Mouse (Mus musculus): Measurements from ENCODE around the gene Thoc5.

The Thoc5 gene

DNA sequence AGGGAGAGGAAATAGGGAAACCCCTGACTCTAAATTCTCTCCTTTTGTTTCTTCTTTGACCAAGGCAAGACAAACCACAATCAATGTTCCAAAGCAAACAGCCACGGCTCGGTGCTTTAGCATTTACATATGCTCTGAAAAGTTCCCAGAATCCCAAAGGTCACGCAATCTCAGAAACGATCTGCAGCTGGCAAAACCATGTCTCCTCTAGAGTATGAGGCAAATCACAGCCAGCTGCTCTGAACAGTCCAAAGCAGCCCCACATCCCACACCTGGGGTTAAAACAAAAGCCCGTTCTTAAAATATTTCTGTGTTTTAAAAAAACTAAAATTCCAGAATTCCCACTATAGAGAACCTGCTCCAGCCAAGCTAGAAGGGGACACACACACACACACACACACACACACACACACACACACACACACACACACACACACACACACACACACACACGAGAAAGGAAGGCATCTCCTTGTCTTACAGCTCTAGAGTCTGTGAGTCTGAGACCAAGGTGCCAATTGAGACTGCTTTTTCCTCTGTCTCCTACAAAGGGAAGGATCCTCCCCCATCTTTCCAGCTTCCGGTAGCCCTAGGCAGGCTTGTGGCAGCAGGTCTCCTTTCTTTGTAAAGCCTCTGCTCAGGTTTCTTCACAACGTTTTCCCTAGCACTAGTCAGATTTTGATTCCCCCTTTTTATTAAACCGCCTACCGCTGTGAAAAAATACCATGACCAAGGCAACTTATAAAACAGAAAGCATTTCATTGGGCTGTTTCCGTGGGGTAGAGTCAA is 33.1 kb upstream of the Thoc5 start:
- H3K27me3 ChIP-seq (ENCODE audit: insufficient read depth, low read length) = no peaks in the 10 kb centered on the region; the same call in 1 of the 2 replicates
- H3K4me1 ChIP-seq (replicated peaks; ENCODE audit: low read depth, low read length) = peaks cover 69% of the 10 kb centered on the region
- peak overlapping the region; percentile 43 for H3K4me3 ChIP-seq (replicated peaks; ENCODE audit: low read length)
- no peak for TF ChIP-seq NANOG (IDR thresholded peaks at IDR 0.05; ENCODE audit: borderline replicate concordance, low read length)
- TF ChIP-seq CTCF (conservative IDR thresholded peaks at IDR 0.05; ENCODE audit: low read length) = no peak
- no peaks in the 10 kb centered on the region for H3K9me3 ChIP-seq (ENCODE audit: low read length)
- no peaks in the 10 kb centered on the region for H3K36me3 ChIP-seq (ENCODE audit: insufficient read depth, low read length)

DNA sequence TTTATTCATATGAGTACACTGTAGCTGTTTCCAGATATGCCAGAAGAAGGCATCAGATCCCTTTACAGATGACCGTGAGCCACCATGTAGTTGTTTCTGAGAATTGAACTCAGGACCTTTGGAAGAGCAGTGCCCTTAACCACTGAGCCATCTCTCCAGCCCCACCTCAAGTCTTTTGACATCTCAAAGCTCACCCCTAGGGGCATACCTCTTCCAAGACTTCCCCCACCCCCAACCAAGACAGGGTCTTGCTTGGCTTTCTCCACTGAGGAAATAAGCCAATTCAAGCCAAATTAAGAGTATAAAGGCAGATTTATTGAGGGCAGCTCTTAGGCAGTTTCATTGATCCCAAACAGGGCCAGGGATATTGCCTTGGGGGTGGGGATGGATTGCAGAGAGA is 32.4 kb upstream of the Thoc5 start:
- TF ChIP-seq CTCF (conservative IDR thresholded peaks at IDR 0.05; ENCODE audit: low read length) = no peak
- TF ChIP-seq NANOG (IDR thresholded peaks at IDR 0.05; ENCODE audit: borderline replicate concordance, low read length) = no peak
- no peak for TF ChIP-seq POU5F1 (IDR thresholded peaks at IDR 0.05; ENCODE audit: borderline replicate concordance, low read length)
- H3K4me3 ChIP-seq (replicated peaks; ENCODE audit: low read length) = peak overlapping the region; percentile 18; the same call in 1 of the 2 replicates
- H3K27me3 ChIP-seq (ENCODE audit: insufficient read depth, low read length) = no peaks in the 10 kb centered on the region; the same call in 1 of the 2 replicates
- no peaks in the 10 kb centered on the region for H3K36me3 ChIP-seq (ENCODE audit: insufficient read depth, low read length)
- H3K4me1 ChIP-seq (replicated peaks; ENCODE audit: low read depth, low read length) = peaks cover 64% of the 10 kb centered on the region
- H3K9me3 ChIP-seq (ENCODE audit: low read length) = no peaks in the 10 kb centered on the region

DNA sequence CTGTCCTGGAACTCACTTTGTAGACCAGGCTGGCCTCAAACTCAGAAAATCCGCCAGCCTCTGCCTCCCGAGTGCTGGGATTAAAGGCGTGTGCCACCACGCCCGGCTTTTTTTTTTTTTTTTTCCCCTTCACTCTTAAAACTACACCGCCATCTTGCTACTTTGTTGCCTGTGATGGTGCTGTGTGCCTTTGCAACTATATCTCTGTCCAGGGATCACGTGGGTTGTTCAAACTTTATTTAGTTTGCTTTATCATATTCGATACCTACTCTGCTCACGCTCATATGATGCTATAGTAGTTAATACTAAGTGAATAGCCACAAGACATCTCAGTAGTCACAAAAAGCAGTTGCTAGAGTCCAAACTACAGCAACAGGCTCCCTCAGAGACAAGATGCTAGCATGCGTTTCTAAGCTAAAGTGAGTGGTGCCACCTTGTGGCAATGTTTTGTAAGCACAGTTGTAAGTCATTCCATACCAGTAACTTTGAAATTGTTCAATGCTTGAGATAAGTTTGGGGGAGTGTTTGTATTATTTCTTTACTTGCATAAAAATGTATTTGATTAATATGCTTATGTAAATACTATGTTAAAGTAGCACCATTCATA is 29.4 kb upstream of the Thoc5 start:
- TF ChIP-seq NANOG (IDR thresholded peaks at IDR 0.05; ENCODE audit: borderline replicate concordance, low read length) (no peak), POU5F1 (IDR thresholded peaks at IDR 0.05; ENCODE audit: borderline replicate concordance, low read length) (no peak), CTCF (conservative IDR thresholded peaks at IDR 0.05; ENCODE audit: low read length) (peak; percentile 60)
- Histone ChIP-seq H3K4me3 (replicated peaks; ENCODE audit: low read length) (no peak overlapping the region), H3K36me3 (ENCODE audit: insufficient read depth, low read length) (no peaks in the 10 kb centered on the region), H3K9me3 (ENCODE audit: low read length) (no peaks in the 10 kb centered on the region), H3K27me3 (ENCODE audit: insufficient read depth, low read length) (no peaks in the 10 kb centered on the region; the same call in 1 of the 2 replicates), H3K4me1 (replicated peaks; ENCODE audit: low read depth, low read length) (peaks cover 37% of the 10 kb centered on the region)

DNA sequence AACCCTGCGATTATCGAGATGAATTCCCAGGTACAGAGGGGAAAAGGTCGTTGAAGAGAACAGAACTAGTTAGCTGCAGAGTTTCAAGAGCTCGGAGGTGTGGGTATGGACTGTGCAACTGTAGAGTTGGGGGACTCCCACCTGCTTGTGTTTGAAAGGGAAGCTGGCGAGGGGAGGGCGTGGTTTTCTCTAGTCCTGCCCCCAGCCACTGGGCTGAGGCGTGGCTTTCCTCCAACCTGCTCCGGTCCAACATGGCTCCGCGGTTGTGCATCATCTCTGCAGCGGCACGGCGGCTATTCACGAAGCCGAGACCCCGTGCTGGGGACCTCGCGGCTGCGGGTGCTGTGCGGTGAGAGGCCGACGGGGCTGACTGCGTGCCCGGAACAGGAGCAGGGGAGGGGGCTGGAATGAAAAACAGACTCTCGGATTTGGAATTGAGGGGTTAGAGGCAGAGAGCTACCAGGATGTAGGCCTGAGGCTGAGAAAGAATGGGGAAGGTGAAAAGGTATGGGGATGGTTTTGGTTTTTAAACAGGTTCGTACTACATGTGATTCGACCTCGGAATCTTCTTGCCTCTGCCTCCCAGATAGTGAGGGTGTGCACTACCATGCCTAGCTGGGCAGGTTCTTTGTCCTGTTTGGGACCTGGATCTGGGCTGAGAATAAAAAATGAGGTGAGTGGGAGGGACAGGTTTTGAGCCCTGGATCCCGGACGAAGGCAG is 21.2 kb upstream of the Thoc5 start, which contains the start of gene Nipsnap1:
TSS of gene Nipsnap1 (plus strand) at position 197 of the 721 bp plus-strand sequence.
- Histone ChIP-seq H3K4me1 (replicated peaks; ENCODE audit: low read depth, low read length) (peaks cover 52% of the 10 kb centered on the region), H3K9me3 (ENCODE audit: low read length) (no peaks in the 10 kb centered on the region), H3K4me3 (replicated peaks; ENCODE audit: low read length) (peak within 1 kb of the TSS; percentile 98), H3K36me3 (ENCODE audit: insufficient read depth, low read length) (peaks cover 26% of the 10 kb centered on the region), H3K27me3 (ENCODE audit: insufficient read depth, low read length) (no peaks in the 10 kb centered on the region)
- no peak for TF ChIP-seq CTCF (conservative IDR thresholded peaks at IDR 0.05; ENCODE audit: low read length)
- TF ChIP-seq POU5F1 (IDR thresholded peaks at IDR 0.05; ENCODE audit: borderline replicate concordance, low read length) = no peak
- no peak for TF ChIP-seq NANOG (IDR thresholded peaks at IDR 0.05; ENCODE audit: borderline replicate concordance, low read length)

DNA sequence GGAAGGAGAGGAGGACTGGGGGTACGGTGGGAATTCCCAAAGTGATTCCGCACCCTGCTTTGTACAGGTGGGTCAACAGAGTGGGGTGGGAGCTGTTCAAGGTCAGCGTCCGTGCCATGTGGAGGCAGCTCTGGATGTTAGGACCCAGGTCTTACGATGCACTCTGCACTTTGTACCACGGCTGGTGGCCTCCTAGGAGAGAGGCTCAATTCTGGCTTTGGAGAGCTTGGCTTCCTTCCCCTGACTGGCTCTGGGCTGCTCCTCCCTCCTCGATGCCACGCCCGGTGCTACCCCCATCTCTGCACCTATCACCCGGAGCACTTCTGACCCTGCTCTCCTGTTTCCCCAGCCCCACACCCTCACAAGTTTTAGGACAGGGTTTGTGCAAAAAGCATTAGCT is 20.6 kb upstream of the Thoc5 start:
- TF ChIP-seq NANOG (IDR thresholded peaks at IDR 0.05; ENCODE audit: borderline replicate concordance, low read length) (no peak), POU5F1 (IDR thresholded peaks at IDR 0.05; ENCODE audit: borderline replicate concordance, low read length) (no peak)
- Histone ChIP-seq H3K4me3 (replicated peaks; ENCODE audit: low read length) (peak overlapping the region; percentile 98), H3K36me3 (ENCODE audit: insufficient read depth, low read length) (peaks cover 27% of the 10 kb centered on the region), H3K4me1 (replicated peaks; ENCODE audit: low read depth, low read length) (peaks cover 58% of the 10 kb centered on the region), H3K9me3 (ENCODE audit: low read length) (no peaks in the 10 kb centered on the region), H3K27me3 (ENCODE audit: insufficient read depth, low read length) (no peaks in the 10 kb centered on the region)

DNA sequence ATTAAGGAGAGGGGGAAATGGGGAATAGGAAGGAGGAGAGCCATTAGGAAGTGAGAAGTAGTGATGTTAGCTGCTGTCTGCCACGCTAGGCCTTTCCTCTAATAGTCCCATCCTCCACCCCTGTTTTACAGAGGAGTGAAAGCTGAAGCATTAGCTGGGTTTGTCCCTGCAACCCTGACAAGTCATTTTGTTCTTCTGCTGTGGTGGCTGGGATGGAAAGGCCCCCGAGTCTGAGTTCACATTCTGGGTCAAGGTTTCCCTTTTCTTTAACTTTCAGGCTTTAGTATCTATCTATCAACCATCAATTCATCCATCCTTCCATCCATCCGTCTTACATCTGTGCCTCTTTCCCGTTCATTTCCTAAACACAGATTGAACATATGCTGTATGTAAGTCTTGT is 14.0 kb upstream of the Thoc5 start:
- H3K4me3 ChIP-seq (replicated peaks; ENCODE audit: low read length) = no peak overlapping the region
- peaks cover 79% of the 10 kb centered on the region for H3K4me1 ChIP-seq (replicated peaks; ENCODE audit: low read depth, low read length)
- no peaks in the 10 kb centered on the region for H3K9me3 ChIP-seq (ENCODE audit: low read length)
- no peaks in the 10 kb centered on the region for H3K27me3 ChIP-seq (ENCODE audit: insufficient read depth, low read length)
- TF ChIP-seq POU5F1 (IDR thresholded peaks at IDR 0.05; ENCODE audit: borderline replicate concordance, low read length) = no peak
- TF ChIP-seq NANOG (IDR thresholded peaks at IDR 0.05; ENCODE audit: borderline replicate concordance, low read length) = no peak
- no peak for TF ChIP-seq CTCF (conservative IDR thresholded peaks at IDR 0.05; ENCODE audit: low read length)
- peaks cover 62% of the 10 kb centered on the region for H3K36me3 ChIP-seq (ENCODE audit: insufficient read depth, low read length)

DNA sequence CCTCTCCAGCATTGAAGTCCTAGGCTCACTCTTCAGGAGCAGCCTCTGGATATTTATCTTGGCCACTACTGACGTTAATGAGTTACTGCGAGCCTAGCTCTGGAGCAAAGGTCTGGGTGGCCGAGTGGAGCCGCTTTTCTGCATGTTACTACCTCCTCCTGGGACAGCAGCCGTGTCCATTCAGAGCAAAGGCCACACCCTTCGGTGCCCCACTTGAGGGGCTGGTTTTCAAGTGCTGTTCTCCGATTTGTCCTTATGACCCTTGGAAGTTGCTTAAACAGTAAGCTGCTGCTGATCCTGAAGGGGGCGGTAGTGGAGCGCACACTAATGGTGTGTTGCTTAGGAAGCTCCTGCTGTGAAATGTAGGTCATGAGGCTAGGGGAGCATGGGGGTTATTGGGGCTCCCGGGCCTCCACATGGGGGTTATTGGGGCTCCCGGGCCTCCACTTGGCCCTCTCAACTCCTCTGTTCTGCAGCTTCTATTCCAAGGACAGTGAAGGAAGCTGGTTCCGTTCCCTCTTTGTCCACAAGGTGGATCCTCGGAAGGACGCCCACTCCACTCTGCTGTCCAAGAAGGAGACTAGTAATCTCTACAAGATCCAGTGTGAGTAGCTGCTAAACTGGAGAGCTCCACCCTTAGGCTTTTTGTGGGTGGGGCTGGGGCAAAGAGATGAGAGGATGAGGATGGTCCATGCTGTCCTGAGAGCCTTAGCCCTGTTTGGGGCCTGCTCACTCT is 12.1 kb upstream of the Thoc5 start:
- no peaks in the 10 kb centered on the region for H3K9me3 ChIP-seq (ENCODE audit: low read length)
- H3K4me1 ChIP-seq (replicated peaks; ENCODE audit: low read depth, low read length) = peaks cover 66% of the 10 kb centered on the region
- H3K4me3 ChIP-seq (replicated peaks; ENCODE audit: low read length) = peak overlapping the region; percentile 60
- peaks cover 66% of the 10 kb centered on the region for H3K36me3 ChIP-seq (ENCODE audit: insufficient read depth, low read length)
- TF ChIP-seq CTCF (conservative IDR thresholded peaks at IDR 0.05; ENCODE audit: low read length) = peak; percentile 75
- no peak for TF ChIP-seq POU5F1 (IDR thresholded peaks at IDR 0.05; ENCODE audit: borderline replicate concordance, low read length)
- no peaks in the 10 kb centered on the region for H3K27me3 ChIP-seq (ENCODE audit: insufficient read depth, low read length)

DNA sequence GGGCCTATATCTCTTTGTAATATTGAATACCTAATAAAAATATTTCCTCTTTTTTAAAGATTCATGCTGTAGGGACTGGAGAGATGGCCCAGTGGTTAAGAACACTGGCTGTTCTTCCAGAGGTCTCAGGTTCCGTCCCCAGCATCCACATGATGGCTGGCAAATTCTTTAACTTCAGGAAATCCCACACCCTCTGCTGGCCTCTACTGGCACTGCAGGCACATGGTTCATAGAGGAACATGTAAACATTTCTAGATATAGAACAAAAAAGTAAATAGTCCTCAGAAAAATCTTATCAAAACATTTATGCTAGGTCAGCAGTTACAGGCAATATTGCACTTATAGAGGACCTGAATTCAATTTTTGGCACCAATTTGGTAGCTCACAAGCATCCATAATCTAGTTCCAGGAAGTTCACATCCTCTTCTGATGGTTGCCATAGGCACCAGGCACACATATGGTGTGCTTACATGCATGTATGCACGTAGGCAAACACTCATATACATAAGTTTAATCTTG is 9.7 kb upstream of the Thoc5 start:
- Histone ChIP-seq H3K4me1 (replicated peaks; ENCODE audit: low read depth, low read length) (peaks cover 46% of the 10 kb centered on the region), H3K4me3 (replicated peaks; ENCODE audit: low read length) (no peak overlapping the region), H3K36me3 (ENCODE audit: insufficient read depth, low read length) (peaks cover 80% of the 10 kb centered on the region), H3K9me3 (ENCODE audit: low read length) (no peaks in the 10 kb centered on the region), H3K27me3 (ENCODE audit: insufficient read depth, low read length) (no peaks in the 10 kb centered on the region)
- TF ChIP-seq POU5F1 (IDR thresholded peaks at IDR 0.05; ENCODE audit: borderline replicate concordance, low read length) (no peak), NANOG (IDR thresholded peaks at IDR 0.05; ENCODE audit: borderline replicate concordance, low read length) (no peak), CTCF (conservative IDR thresholded peaks at IDR 0.05; ENCODE audit: low read length) (peak; percentile 83)

Data from E14TG2a.4 (cell line).